Mouse (Mus musculus) intestine, embryonic 14.5 days (tissue): ENCODE data around the gene Gramd1a. TPM values are rescaled to one million over a fixed set of nuclear protein-coding genes. Genes with fewer than 3 reads are reported as not detected.

Source experiments
- ATAC-seq: fragments of 200-750 bp; cut with Nextera tagmentation; replicated peaks from 2 replicates; pipeline ENCODE4 v1.8.0; 2017; ENCODE audit warnings: low read depth, moderate number of reproducible peaks, moderate TSS enrichment, moderate library complexity; ENCODE audit not compliant: low FRiP score, low TSS enrichment
- DNase-seq: peaks from one replicate; pipeline ENCODE4 v3.0.0-alpha.2; 2018; ENCODE audit warnings: low spot score
- H3K27ac ChIP-seq: fragments of 300-500 bp; sonication (generic); 2 replicates; pipeline ENCODE4 v1.5.1; 2014; ENCODE audit warnings: low read depth, mild to moderate bottlenecking, control low read depth
- H3K27me3 ChIP-seq: fragments of 300-500 bp; sonication (generic); replicated peaks from 2 replicates; pipeline ENCODE4 v1.6.1; 2014; ENCODE audit warnings: low read length, control low read depth; ENCODE audit not compliant: control insufficient read depth, insufficient read depth
- H3K36me3 ChIP-seq: fragments of 300-500 bp; sonication (generic); 2 replicates; pipeline ENCODE4 v1.6.1; 2014; ENCODE audit warnings: low read length, control low read depth; ENCODE audit not compliant: control insufficient read depth, insufficient read depth
- H3K4me1 ChIP-seq: fragments of 300-500 bp; sonication (generic); replicated peaks from 2 replicates; pipeline ENCODE4 v1.6.1; 2014; ENCODE audit warnings: low read length, control low read depth, mixed read lengths; ENCODE audit not compliant: control insufficient read depth, insufficient read depth
- H3K4me2 ChIP-seq: fragments of 300-500 bp; sonication (generic); 2 replicates; pipeline ENCODE4 v1.6.1; 2014; ENCODE audit warnings: low read length
- H3K4me3 ChIP-seq: fragments of 300-500 bp; sonication (generic); 2 replicates; pipeline ENCODE4 v1.5.1; 2014; ENCODE audit warnings: low read depth, low read length, control low read depth, mixed read lengths
- H3K9ac ChIP-seq: fragments of 300-500 bp; sonication (generic); 2 replicates; pipeline ENCODE4 v1.6.1; 2014; ENCODE audit warnings: mild to moderate bottlenecking, low read length
- H3K9me3 ChIP-seq: fragments of 300-500 bp; sonication (generic); 2 replicates; pipeline ENCODE4 v1.6.1; 2016; ENCODE audit warnings: low read length, control low read depth; ENCODE audit not compliant: control insufficient read depth
- WGBS: fragments of 180-500 bp; shearing (Covaris S2); extraction: QIAGEN DNeasy Blood & Tissue Kit; methylation state at CpG from one replicate; pipeline ENCODE4 v1.1.7; 2014; 5-methylcytosine and 5-hydroxymethylcytosine counted together
- polyA plus RNA-seq: library from polyadenylated mRNA; unstranded; fragments of >200 nt; fragmentation: Nextera tagmentation; extraction: Ambion mirVana; gene quantifications from 2 replicates; pipeline ENCODE4 v1.2.1, GENCODE M21; 2014

The Gramd1a gene
- 54.2 and 66.2 TPM in 2 replicates for polyA plus RNA-seq

DNA sequence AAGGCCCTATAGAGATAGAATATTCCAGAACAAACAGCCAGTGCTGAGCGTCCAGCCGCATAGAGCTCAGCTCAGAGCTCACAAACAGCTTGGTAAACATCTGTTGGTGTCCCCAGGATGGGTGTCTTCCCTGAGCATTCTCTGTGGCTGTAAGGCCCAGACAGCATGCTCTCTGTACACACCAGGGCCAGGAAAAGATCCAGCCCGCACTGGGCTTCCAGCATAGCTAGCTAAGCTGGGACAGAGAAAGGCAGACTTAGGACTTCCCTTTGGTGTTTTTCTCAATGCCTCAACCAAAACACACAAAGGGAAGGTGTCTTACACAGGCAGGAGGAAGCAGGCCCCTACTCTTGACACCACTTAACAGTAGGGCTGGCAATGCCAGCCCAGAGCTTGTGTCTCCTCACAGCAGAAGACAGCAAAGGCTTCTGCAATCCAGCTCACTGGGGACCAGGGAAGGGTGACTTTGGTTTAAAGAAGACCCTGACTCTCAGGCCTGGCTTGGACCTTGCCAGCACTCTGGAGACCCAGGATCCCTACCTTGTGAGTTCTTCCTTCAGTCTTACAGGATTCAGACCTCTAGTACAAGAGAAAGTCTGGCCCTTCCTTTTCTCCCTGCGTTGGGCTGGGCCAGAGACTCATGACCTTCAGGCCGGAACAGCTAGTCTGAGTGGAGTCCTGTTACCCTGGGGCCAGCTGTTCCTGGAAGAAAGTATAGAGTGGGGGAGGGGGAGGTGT lies at the start of gene Gramd1a:
Gramd1a (minus strand) TSS at position 601 of the 738 bp plus-strand sequence.
- ATAC-seq (no peak), DNase-seq (no peak)
- Histone ChIP-seq H3K36me3 (no peaks in the 10 kb centered on the region), H3K4me2 (no peak within 1 kb of the TSS), H3K4me1 (peaks cover 6% of the 10 kb centered on the region; the same call in 1 of the 2 replicates), H3K4me3 (no peak within 1 kb of the TSS), H3K27me3 (no peaks in the 10 kb centered on the region), H3K9ac (no peak within 1 kb of the TSS), H3K9me3 (no peaks in the 10 kb centered on the region), H3K27ac (peak within 1 kb of the TSS; percentile 33; the same call in 1 of the 2 replicates)
- 56% methylated on average over 5 of the region's 5 CpGs for WGBS

DNA sequence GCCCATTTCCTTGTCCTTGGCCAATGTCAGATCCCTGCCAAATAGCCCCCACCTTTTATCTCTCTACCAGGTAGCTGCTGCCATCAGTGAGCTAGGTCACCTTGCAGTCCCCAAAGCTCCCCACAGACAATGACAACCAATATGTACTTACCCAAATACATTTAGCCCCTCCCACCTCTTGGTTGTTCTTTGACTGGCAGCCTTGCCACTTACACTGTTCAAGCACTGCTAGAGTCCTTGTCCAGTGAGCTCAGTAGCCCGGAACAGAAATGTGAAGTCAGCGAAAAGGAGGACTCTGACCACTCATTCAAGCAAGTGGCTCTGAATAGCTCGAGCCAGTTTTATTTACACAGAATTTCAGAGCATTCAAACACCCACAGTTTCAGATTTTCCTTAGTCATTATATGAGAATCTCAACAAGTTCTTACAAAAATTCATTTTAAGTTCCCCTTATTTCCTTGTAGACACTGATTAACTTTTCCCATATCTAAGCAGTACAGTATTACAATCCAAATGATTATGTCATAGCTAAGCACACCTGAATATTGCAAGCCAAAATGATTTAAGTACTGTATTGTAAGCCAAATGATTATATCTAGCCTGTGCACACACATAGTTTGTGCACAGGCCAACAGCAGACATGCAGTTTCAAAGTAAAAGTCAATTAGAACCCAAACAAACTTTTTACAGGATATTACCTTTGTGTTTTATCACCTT lies 40.1 kb upstream of the Gramd1a start:
- H3K9ac ChIP-seq: no peak overlapping the region
- WGBS: 72% methylated on average over 3 of the region's 3 CpGs
- no peaks in the 10 kb centered on the region for H3K36me3 ChIP-seq
- H3K27ac ChIP-seq: no peak overlapping the region
- H3K27me3 ChIP-seq: no peaks in the 10 kb centered on the region
- no peaks in the 10 kb centered on the region for H3K4me1 ChIP-seq
- DNase-seq (no peak), ATAC-seq (no peak)
- no peaks in the 10 kb centered on the region for H3K9me3 ChIP-seq
- H3K4me2 ChIP-seq: no peak overlapping the region
- H3K4me3 ChIP-seq: no peak overlapping the region

DNA sequence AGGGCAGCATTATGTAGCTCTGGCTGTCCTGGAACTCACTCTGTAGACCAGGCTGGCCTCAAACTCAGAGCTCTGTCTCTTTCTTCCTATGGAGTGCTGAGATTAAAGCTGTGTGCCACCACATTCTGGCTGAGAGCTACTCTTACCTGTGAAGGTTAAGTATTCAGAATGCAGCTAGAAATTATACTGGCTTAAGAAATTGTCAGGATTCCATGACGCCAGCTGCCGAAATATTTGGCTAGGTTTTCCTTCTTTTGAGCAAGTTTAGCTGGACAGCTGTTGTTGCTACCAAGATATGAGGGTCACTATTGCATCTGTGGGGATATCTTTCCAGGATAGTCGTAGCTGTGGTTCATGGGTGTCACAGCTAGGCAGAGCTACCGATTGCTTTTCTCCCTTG lies 29.0 kb upstream of the Gramd1a start:
- no peak for DNase-seq
- Histone ChIP-seq H3K9ac (no peak overlapping the region), H3K36me3 (no peaks in the 10 kb centered on the region), H3K4me1 (no peaks in the 10 kb centered on the region), H3K27ac (no peak overlapping the region), H3K9me3 (no peaks in the 10 kb centered on the region), H3K27me3 (no peaks in the 10 kb centered on the region), H3K4me3 (no peak overlapping the region), H3K4me2 (no peak overlapping the region)
- 75% methylated on average over 4 of the region's 4 CpGs for WGBS
- ATAC-seq: no peak

DNA sequence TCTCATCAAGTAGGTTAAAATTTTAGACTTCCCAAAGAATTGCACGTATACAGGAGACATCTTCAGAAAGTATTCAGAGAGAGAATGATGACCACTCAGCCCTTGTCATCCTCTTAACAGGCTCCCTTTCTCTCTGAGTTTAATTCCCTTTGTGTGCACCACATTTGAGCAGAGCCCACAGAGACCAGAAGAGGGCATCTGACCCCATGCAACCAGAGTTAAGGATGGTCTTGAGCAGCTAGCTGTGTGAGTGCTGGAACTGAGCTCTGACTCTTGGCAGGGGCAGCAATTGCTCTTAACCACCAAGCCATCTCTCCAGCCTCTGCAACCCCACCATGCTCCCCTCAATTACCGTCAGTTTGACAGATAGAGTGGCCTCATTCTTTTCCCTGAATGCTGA lies 27.2 kb upstream of the Gramd1a start:
- H3K27ac ChIP-seq: no peak overlapping the region
- no peaks in the 10 kb centered on the region for H3K4me1 ChIP-seq
- H3K4me3 ChIP-seq: no peak overlapping the region
- H3K4me2 ChIP-seq: no peak overlapping the region
- no peaks in the 10 kb centered on the region for H3K36me3 ChIP-seq
- no peaks in the 10 kb centered on the region for H3K9me3 ChIP-seq
- no peak for ATAC-seq
- no peak overlapping the region for H3K9ac ChIP-seq
- H3K27me3 ChIP-seq: peaks cover 3% of the 10 kb centered on the region
- DNase-seq: no peak
- 37% methylated on average over 2 of the region's 2 CpGs for WGBS

DNA sequence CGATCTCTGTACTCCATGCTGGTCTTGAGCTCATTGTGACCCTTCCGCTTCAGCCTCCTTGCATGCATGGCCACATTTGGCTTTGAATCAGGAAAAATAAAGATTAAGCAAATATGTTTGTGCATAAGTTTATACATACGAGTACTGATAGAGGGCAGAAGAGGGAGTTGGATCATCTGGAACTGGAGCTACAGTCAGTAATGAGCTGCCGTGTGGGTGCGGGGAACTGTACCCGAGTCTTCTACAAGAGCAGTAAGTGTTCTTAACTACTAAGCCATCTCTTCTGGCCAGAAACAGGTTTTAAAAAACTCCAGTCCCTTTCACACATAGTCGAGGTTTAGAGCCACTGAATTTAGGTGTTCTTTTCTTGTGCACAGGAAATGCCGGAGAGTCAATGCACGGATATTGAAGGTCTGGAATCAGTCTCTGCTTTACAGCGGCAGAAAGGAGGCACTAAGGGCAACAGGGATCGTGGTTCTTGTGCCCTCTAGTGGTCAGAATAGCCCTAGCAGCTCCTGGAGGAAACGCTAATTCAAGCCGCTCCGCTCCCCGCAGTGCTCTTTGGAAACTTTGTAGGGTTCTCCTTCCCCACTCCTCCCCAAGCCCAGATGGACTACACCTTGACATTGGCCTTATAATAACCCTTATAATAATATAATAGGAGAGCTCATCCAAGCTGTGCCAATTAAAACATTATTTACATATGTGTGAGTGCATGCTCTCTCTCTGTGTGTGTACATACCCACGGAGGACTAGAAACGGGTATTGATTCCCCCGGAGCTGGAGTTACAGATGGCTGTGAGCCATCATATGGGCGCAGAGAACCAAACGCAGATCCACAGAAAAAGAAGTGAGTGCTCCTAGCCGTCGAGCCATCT lies 21.4 kb upstream of the Gramd1a start:
- Histone ChIP-seq H3K36me3 (no peaks in the 10 kb centered on the region), H3K27me3 (peaks cover 8% of the 10 kb centered on the region), H3K9ac (no peak overlapping the region), H3K4me1 (no peaks in the 10 kb centered on the region), H3K9me3 (no peaks in the 10 kb centered on the region), H3K4me3 (peak overlapping the region; percentile 13; the same call in 1 of the 2 replicates), H3K27ac (no peak overlapping the region), H3K4me2 (peak overlapping the region; percentile 32)
- ATAC-seq (peak; percentile 83), DNase-seq (peak; percentile 91)
- WGBS: 24% methylated on average over 22 of the region's 22 CpGs

DNA sequence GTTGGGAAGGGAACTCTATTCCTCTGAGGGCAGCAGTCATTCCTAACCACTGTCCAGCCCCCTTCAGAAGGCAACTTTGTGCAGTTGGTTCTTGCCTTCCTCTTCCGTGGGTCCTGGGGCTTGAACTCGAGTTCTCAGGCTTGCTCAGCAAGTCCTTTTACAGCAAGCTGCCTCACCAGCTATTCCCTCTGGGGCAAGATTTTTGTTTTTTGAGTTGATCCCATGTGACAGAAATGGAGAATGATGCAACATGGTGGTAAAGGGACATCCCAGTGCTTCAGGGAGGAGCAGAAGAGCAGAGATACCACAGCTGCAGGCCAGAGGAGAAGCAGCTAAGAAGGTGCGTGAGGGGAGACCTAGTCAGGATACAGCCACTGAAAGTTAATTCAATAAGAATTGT lies 19.4 kb upstream of the Gramd1a start:
- no peaks in the 10 kb centered on the region for H3K9me3 ChIP-seq
- H3K4me2 ChIP-seq: no peak overlapping the region
- no peak overlapping the region for H3K4me3 ChIP-seq
- no peak for ATAC-seq
- DNase-seq: no peak
- no peaks in the 10 kb centered on the region for H3K4me1 ChIP-seq
- H3K27ac ChIP-seq: no peak overlapping the region
- H3K27me3 ChIP-seq: peaks cover 8% of the 10 kb centered on the region
- H3K36me3 ChIP-seq: no peaks in the 10 kb centered on the region
- WGBS: 89% methylated on average over 3 of the region's 3 CpGs
- H3K9ac ChIP-seq: no peak overlapping the region

DNA sequence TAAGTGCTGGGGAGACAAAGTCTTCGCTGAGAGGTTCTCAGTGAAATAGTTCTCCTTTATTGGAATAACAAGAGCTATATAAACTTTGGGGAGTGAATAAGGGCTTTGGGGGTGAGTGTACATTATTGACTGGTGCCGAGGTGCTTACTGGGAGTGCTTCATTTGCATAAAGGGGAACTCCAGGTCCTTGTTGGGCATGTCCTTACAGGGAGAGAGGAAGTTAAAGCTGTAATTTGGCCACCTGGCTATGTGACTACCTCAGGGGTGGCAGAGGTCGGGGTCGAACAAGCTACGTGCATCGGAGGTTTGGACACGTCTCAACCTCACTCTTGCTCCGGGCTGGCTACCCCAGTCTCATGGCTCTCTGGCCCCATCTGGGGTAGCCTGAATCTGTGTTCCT lies 18.8 kb upstream of the Gramd1a start:
- H3K27ac ChIP-seq: no peak overlapping the region
- H3K4me3 ChIP-seq: no peak overlapping the region
- no peak overlapping the region for H3K9ac ChIP-seq
- H3K36me3 ChIP-seq: no peaks in the 10 kb centered on the region
- 71% methylated on average over 8 of the region's 8 CpGs for WGBS
- no peak for ATAC-seq
- H3K4me2 ChIP-seq: no peak overlapping the region
- no peaks in the 10 kb centered on the region for H3K4me1 ChIP-seq
- DNase-seq: no peak
- no peaks in the 10 kb centered on the region for H3K9me3 ChIP-seq
- H3K27me3 ChIP-seq: peaks cover 8% of the 10 kb centered on the region

DNA sequence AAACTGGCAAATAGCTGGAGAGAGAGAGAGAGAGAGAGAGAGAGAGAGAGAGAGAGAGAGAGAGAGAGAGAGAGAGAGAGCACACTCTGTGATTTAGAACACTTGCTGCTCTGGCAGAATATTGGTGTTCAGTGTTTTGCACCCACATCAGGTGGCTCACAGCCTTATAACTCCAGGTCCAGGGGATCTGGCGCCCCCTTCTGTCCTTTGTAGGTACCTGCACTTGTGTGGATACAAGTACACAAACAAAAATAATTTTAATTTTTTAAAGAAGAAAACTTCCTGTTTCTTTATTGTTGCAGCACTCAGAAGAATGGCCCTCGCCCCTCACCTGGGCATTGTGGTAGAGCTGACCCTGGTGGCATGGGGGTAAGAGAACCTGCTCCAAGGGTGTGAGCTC lies 16.5 kb upstream of the Gramd1a start:
- DNase-seq (no peak), ATAC-seq (no peak)
- Histone ChIP-seq H3K9ac (no peak overlapping the region), H3K4me1 (no peaks in the 10 kb centered on the region), H3K4me2 (no peak overlapping the region), H3K36me3 (no peaks in the 10 kb centered on the region), H3K9me3 (no peaks in the 10 kb centered on the region), H3K4me3 (no peak overlapping the region), H3K27ac (no peak overlapping the region), H3K27me3 (no peaks in the 10 kb centered on the region)
- WGBS: 21% methylated on average over 2 of the region's 2 CpGs
